Mouse (Mus musculus): ENCODE results near the gene Slc22a13.

Gene Slc22a13

DNA sequence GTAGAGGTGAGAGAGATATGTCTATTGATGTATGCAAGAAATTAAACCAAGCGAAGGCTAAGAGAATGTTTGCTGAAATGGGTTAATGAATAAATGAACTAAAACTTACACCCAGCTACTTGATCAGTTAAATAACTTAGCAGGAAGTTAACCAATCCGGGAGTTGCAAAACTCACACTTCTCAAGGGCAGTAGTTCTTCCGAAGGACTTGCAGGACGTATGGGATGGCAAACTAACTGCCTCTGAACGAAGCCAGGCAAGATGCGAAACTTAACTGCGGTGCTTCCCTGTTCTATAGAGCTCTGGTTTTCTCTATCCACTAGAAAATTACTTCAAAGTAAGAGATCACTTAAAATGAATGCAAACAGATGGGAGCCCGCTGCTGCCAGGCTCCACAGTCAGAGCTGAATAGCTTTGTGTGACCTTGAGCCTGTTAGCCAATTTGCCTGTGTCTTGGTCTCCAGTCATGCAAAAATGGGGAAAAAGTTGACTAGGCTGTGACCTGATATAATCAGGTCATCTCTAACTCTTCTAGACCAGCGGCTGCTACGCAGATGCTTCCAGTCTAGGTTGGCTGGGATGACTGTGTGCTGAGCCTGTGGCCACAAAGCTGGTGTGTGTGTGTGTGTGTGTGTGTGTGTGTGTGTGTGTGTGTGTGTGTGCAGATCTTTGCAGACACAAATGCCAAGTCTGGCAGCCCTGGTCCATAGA, 9.6 kb downstream of the Slc22a13 start:
- no peak for DNase-seq

DNA sequence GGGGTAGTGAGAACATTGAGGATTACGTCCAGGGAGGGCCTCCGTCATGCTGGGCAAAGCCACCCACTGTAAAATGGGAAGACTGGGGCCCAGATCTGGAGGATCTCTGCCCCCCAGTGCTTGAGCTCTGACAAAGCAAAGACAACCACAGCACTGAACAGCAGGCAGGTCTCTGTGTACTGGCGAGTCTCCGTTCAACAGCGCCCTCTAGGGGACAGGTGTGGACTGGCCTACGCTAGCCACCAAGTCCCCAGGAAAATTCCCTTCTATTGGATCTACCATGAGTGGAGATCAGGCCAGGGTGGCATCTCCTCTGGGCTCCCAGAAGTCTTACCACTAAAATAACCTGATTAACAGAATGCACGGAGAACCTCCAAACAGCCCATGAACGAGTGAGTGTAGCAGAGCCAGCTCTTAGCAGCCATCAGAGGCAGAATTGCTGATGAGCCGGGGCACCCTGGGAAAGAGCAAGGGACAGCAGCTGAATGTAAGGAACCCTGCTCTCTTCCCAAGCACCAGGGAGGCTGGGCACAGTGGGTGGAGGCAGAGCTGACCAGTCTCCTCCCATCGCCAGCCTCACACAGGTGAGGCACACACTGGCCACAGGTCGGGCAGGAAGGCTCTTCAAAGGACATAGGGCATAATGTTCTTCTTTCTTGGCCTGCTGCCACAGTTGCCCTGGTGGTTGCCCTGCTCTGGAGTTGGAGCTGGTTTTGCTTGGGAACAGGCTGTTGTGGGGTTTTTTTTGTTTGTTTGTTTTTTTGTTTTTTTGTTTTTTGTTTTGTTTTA, 16.5 kb downstream of the Slc22a13 start:
- DNase-seq = peak; percentile 60 to 78

DNA sequence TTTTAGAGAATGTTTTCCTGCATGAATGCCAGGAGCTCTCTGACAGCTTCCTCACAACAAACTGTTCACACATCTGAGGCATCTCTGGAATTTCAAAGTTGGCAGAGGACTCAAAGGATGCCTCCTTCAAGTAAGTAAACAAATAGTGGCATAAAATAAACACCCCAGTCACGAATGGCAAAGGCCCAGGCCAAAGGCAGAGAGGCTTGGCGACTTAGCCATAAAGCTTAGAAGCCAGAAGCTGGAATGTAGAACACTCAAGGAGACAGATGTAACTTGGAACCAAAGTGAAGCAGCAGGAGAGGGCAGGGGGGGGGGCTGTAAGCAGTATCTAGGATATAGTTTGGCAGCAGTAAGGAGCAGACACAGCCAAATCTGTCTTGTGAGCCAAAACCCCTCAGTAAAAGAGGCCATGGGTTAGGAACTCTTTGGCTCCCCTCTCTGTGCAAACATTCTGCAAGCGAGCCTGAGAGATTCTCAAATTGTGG, 27.6 kb downstream of the Slc22a13 start:
- no peak for DNase-seq

DNA sequence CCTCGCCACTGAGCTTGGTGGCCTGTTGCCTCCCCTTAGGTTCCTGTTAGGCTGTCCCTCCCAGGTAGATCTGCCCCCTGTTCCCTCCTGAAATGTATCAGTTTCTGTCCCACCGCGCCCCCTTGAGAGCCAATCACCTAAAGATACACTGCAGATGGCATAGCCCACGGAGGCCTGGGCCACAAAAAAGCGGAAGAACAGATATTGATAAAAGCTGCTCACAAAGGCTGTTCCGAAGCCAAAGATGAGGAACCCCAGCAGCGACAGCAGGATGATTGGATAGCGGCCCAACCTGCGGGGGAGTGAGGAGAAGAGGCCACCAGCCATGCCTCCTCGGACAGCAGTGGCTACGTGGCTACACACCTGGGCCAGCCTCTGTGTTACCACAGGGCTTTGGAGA, 29.6 kb downstream of the Slc22a13 start:
- no peak for DNase-seq

DNA sequence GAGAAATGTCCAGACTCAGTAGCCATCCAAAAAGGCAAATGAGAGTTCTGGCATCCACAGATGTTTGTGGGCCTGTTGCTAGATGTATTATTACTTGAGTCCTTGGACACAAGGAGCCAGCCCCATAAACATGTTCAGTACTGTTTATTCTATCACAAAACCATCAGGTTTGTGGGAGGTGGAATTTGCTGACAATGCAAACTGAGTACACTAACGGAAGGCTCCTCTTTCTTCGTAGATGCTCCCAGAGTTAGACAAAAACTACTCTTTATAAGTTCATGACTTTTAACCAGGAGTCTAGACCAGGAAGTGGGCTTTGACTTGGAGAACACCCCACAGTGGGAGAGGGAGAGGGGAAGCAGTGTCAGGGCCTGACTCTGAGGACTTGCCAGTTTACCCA, 41.3 kb downstream of the Slc22a13 start:
- no peak for DNase-seq

DNA sequence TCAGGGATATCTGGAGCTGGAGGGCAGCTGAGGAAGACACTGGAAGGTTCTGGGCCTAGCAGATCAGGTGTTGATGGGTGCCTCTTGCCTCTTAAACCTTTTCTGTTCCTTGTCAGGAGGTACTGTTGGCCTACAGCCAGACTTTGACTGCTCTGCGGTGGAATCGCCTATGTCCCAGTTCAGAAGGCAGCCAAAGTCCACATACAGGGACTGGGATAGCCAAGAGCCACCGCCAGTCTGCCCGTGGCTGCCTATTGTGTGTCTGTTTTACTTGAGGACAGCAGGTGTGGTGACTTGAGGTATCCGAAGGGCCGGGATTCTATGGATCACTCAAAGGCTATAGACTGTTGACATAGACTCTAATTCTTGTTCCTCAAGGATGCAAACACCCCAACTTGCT, 43.4 kb downstream of the Slc22a13 start:
- no peak for DNase-seq

DNA sequence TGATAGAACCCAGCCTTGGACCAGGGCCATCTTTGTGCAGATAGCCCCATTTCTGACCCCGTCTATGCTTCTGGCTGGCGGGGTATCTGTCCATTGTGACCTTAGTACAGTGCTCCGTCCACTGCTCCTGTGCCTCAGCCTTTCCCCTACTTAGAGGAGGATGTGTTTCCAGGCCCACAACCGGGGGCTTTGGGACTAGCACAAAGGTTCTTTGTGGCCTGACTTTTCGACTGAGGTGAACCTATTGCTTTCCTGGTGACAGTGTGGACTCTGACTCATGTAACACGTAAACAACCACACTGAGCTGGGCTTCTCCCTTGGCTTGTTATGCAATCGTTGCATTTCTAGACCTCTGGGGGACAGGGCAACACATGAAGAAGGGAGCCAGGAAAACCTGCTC, 44.2 kb downstream of the Slc22a13 start:
- no peak for DNase-seq

DNA sequence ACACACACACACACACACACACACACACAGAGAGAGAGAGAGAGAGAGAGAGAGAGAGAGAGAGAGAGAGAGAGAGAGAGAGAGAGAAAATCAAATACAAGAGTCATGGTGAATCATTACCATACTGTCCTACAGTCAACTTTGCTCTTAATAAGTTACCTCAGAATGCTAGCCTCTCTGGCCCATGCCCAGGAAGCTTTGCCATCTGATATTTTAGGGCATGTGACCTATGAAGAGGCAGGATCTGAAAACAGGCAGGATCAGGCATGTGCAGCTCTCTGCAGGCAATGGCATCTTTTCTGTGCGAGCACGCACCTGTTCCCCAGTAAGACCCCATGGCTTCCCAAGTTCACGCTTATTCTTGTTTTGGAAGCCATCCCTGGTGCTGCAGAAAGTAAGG, 48.2 kb downstream of the Slc22a13 start:
- DNase-seq = no peak

DNA sequence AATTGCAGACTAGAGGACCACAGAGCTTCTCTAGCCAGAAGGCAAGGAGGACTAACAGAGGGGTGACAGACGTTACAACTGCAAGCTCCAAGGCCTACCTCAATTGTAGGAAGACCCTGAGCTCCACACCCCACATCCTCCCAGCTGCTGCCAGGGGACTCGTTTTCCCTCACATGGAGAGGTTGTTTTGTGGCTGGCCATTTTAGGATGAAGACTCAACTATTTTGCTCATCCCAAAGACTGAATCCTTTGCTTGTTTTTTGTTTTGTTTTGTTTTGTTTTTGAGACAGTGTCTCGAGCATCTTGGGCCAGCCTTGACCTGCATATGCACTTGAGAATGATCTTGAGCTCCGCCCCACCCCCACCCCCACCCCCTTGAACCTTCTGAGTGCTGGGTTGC, 50.0 kb downstream of the Slc22a13 start, which contains the start of gene Gm47289:
Gm47289 (plus strand) TSS at position 301 of the 400 bp plus-strand sequence.
- DNase-seq = no peak

DNA sequence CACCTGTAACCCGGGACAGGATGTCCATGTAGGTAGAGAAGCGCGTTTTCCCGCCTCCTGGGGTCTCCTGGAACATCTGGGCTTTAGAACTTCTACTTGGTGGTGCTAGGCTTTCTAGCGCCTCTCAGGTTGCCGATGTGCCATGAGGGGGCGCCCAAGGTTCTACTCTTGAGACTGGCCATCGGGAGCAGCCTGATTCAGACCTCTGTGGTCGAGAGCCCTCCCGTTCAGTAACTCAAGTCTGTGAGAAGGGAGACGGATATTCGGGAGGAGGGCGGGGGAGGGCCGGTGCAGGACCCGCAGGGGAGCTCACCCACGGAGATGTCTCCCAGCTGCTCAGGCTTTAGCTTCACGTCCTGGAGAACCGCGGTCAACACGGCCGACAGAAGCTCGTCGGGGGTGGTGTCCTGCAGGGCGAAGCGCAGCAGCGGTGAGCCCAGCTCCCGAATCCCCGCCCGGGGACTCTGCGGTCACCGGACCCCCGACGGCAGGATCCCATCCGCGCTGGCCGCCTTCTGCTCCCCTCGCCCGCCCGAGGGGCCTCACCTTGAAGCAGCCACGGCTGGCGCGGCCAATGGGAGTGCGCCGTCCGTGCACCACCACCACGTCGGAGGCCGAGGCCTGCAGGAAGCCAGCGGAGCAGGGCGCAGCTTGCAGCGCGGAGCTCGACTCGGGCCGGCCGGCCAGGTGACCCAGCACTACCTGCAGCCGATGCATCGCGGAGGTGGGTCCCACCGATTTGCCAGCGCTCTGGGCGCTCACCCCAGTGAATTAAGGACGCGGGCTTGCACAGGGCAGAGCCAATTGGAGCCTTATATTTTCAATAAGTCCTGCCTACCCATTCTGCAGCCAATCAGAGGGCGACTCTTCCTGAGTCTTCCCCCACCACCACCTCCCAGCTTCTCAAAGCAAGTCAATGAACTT, 52.4 kb downstream of the Slc22a13 start, which contains the start of gene Acaa1b:
Acaa1b (minus strand) TSS at position 816 of the 924 bp plus-strand sequence.
- DNase-seq = peak; percentile 63 to 80

DNA sequence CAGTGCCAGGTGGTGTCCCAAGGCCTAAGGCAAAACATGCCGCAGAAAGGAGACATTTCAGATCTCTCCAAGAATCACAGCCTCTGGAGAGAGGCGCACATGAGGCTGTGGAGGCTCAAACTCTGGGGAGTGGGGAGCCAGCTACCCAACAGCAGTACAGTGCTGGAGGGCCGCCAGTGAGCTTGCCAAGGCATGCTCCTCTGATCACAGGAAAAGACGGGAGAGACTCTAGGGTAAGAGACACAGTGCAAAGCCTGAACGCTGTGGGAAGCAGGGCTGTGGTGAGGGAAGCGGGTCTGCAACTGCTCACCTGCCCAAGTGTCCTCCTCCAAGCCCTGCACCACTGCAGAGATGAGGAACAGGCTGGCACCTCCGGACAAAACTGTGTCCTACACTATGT, 53.1 kb downstream of the Slc22a13 start:
- no peak for DNase-seq

DNA sequence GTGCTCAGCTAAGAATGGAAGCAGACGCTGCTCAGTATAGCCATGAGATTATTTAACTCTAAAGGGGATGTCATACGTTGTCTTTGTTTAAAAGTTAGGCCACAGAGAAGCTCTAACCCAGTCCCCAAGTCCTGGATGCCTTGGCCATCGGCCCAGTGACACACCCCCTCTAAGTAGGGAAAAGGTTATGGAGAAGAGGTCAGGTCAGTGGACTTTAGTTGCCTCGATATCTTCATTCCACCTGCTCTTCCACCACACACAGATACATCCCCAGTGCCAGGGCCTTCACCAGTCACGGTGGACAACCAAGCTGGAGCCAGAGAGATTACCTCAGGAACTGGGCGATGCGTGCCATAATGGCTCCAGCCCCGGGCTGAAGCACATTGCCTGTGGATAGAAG, 53.5 kb downstream of the Slc22a13 start:
- no peak for DNase-seq

DNA sequence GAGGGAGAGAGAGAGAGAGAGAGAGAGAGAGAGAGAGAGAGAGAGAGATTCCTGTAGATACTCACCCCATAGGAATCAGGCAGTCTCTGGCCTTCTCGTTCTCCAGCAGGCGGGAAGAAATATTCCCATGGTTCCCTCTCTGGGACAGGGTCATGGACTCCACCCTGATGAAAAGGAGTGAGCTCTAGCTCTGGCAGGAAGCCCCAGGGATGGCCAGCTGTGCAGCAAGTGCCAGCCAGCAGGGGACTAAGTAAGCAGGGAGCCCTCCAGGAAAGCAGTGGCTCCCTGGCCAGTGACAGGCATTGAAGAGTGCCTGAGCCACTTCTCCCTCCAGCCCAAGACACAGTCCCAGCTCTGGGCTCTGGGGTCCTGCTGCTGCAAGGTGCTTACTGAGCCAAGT, 57.1 kb downstream of the Slc22a13 start:
- no peak for DNase-seq

DNA sequence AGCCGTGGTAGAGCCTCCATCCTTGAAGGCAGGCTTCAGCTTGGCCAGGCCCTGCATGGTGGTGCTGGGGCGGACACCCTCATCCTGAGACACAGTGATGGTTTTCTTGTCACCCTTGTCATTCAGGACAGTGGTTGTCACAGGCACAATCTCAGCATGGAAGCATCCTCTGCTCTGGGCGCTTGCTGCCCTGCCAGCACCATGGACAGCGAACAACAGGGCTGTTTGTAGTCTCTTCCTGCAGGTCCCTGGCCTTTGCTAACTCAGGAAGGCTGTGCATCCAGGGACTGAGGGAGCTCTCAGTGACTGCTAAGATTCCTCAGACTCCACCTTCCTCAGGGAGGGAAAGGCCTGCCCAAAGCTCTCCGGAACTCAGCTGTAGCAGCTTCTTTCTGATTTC, 59.3 kb downstream of the Slc22a13 start:
- DNase-seq = no peak

DNA sequence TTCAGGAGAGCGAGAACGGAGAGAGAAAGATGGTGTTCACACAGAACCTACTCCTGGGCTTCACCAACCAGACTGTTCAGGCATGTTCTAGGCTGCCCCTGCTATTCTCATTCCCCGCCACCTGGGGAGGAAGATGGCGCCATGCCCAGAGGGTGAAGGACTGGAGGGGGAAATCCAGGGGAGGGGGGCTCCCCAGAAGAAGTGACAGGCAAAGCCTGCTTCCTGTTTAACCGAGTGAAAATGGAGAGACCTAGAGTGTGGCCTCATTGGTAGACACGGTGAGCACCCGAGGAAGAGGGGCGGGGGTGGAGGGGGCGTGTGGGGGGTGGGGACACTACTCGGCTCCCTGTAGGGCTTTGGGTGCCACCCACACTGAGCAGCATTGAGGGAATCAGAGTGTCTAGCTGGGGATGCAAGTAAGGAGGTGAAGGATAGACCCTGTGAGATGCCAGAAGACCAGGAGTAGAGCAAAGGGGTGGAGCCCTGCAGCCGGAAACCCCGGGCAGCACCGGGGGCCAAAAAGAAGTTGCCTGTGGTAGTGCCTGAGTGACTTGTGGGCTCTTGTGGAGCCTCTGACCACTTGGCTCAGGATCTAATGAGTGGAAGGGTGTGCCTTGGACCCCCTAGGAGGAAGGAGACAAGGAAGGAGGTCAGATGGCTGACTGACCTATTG, 62.7 kb downstream of the Slc22a13 start:
- no peak for DNase-seq

DNA sequence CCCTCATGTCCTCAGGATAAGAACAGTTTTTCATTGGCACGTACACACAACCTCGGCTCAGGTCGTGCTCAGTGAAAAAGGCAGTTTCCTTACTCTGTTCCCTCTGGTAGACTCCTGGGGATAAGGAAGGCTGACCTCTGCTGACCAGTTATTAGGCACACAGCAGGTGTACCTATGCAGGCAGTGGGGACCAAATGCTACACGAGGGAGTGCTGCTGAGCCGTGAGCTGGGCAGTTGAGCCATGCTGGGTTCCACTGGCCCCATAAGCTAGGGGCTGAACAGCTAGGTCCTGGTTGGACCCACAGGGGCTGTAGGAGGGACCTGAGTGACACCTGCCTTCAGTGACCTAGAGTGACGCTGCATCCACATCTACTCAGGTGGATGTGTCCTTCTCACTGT, 63.3 kb downstream of the Slc22a13 start:
- DNase-seq = no peak

DNA sequence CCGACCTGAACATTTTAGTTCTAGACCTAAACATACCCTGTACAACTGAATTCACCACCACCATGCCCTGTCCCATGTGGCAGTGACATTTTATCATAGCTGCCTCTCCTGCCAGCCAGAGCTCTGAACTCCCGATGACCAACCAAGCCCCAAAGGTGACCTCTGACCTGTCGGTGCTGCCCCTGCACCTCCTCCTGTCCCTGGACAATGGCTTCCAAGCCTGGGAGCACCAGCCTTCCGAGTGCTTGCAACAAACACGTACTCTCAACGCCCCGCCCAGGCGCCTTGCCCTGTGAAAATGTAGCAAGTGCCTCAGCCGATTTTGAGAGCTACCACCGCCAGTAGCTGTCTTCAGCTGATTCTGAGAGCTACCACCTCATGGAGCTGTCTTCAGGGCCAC, 63.8 kb downstream of the Slc22a13 start:
- DNase-seq = no peak

DNA sequence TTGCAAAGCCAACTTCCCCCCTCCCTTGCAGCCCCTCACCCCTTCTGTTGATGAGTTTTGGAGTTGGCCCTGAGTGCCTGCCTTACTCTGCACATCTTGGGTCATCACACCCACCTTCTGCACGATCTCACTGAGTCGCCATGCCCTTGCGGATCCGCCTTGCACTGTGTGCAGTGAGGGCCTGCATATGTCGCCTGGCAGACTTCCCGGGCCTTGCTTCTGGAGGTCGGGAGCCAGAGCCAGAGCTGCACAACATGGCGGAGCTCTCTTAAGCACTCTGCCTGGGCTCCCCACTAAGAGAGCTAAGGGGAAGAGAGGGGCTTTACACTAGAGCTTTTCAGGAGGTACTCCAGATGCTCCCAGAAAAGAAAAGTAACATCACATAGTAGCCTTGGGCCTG, 64.2 kb downstream of the Slc22a13 start:
- DNase-seq = peak; percentile 70 to 87

DNA sequence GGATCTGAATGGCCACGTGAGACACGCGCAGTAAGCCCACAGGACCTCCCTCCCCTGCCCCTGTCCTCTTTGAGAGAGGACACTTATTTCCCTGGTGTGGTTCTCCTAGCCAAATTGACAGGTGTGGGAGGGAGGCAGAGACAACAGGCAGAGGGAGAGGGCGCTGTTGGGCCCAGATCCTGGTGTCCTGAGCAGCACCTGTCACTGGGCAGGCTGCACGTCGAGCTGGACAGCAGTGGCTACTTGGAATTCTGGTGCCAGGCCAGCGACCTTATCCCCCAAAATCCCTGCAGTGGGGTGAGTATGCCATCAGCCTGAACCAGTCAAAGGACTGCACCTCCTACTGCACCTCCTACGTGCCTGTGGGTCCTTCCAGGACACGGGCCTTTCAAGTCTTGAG, 65.5 kb downstream of the Slc22a13 start:
- no peak for DNase-seq
